In genomic region chr6:82863380-82863874, GRCm38 (mm10) we compare ENCODE assay signal across 10 mouse cellular contexts.
DNase-seq lines count a peak whose midpoint lies in the region; ATAC-seq and TF ChIP-seq lines count a peak whose summit lies in the region.
"Had no signal": no experiment of that assay in that cellular context is flagged by ENCODE, and none has a peak within 500 bp of the region (broad histone marks: within the 10 kb centered on the region; RNA-seq: fewer than 3 reads in every experiment).

No protein-coding gene starts in this region.

- H3K27ac ChIP-seq in heart, embryonic 11.5 days (ENCODE audit: low read depth, low read length): peak overlapping the region; percentile 64
- H3K27ac ChIP-seq in stomach, embryonic 16.5 days (ENCODE audit: low read length): peak overlapping the region; percentile 84
- H3K27ac ChIP-seq: embryonic facial prominence, embryonic 13.5 days; lung, embryonic 15.5 days had no signal

- H3K36me3 ChIP-seq in heart, embryonic 11.5 days (ENCODE audit: control insufficient read depth, insufficient read depth, low read length): no peaks in the 10 kb centered on the region
- no peaks in the 10 kb centered on the region for H3K36me3 ChIP-seq in stomach, embryonic 16.5 days (ENCODE audit: control insufficient read depth, insufficient read depth, low read length)
- H3K36me3 ChIP-seq: embryonic facial prominence, embryonic 13.5 days; lung, embryonic 15.5 days had no signal

- peaks cover 4% of the 10 kb centered on the region for H3K9me3 ChIP-seq in heart, embryonic 11.5 days (replicated peaks; ENCODE audit: control insufficient read depth, low read length)
- H3K9me3 ChIP-seq in stomach, embryonic 16.5 days (replicated peaks; ENCODE audit: control insufficient read depth, low read length): no peaks in the 10 kb centered on the region

- H3K4me3 ChIP-seq in heart, embryonic 11.5 days (ENCODE audit: low read depth, low read length): no peak overlapping the region
- H3K4me3 ChIP-seq in lung, adult 2 months (replicated peaks; ENCODE audit: extremely low read depth, low read depth, low read length): no peak overlapping the region
- H3K4me3 ChIP-seq in stomach, embryonic 16.5 days (replicated peaks; ENCODE audit: low read length): no peak overlapping the region
- H3K4me3 ChIP-seq: embryonic facial prominence, embryonic 13.5 days; lung, embryonic 15.5 days had no signal

- WGBS in heart, embryonic 11.5 days (ENCODE audit: insufficient replicate concordance): 58% methylated on average over 8 of the region's 8 CpGs
- 51% methylated on average over 8 of the region's 8 CpGs for WGBS in lung, adult 2 months
- 56% methylated on average over 8 of the region's 8 CpGs for WGBS in stomach, embryonic 16.5 days

- H3K27me3 ChIP-seq in heart, embryonic 11.5 days (ENCODE audit: control insufficient read depth, insufficient read depth, low read length): no peaks in the 10 kb centered on the region
- H3K27me3 ChIP-seq in stomach, embryonic 16.5 days (ENCODE audit: control insufficient read depth, insufficient read depth, low read length): no peaks in the 10 kb centered on the region
- H3K27me3 ChIP-seq: embryonic facial prominence, embryonic 13.5 days; lung, embryonic 15.5 days had no signal

- no peak for TF ChIP-seq POLR2A in lung, adult 2 months (IDR thresholded peaks at IDR 0.05; ENCODE audit: borderline replicate concordance, extremely low read depth, low read depth, low read length)

- no peak for ATAC-seq in heart, embryonic 11.5 days (replicated peaks; ENCODE audit: insufficient number of reproducible peaks, low FRiP score, low TSS enrichment)
- peak; percentile 91 for ATAC-seq in stomach, embryonic 16.5 days (ENCODE audit: insufficient read depth, low FRiP score)
- no peak for ATAC-seq in activated CD4-positive, CD25-positive, alpha-beta regulatory T cell, adult 4 months
- ATAC-seq in CD4-positive, CD25-positive, alpha-beta regulatory T cell, adult 4 months: no peak

- no peak overlapping the region for H3K4me2 ChIP-seq in heart, embryonic 11.5 days
- no peak overlapping the region for H3K4me2 ChIP-seq in stomach, embryonic 16.5 days (ENCODE audit: low read depth, low read length)
- H3K4me2 ChIP-seq: embryonic facial prominence, embryonic 13.5 days; lung, embryonic 15.5 days had no signal

- no peak for TF ChIP-seq CTCF in lung, adult 2 months (IDR thresholded peaks at IDR 0.05; ENCODE audit: insufficient read depth, low read length)

- H3K9ac ChIP-seq in heart, embryonic 11.5 days (ENCODE audit: low read depth, low read length): 0 out of 2 replicates have a peak overlapping the region, but pooled peaks have one; percentile 16
- peak overlapping the region; percentile 57 for H3K9ac ChIP-seq in stomach, embryonic 16.5 days (ENCODE audit: low read length)
- H3K9ac ChIP-seq: embryonic facial prominence, embryonic 13.5 days; lung, embryonic 15.5 days had no signal

- DNase-seq in MN1 (ENCODE audit: low spot score): peak; percentile 24
- peak; percentile 72 for DNase-seq in adrenal gland, postnatal 25 days
- DNase-seq in lung, adult 2 months: peak; percentile 43
- DNase-seq in cerebellum, postnatal 10 days: no peak

- peaks cover 20% of the 10 kb centered on the region for H3K4me1 ChIP-seq in heart, embryonic 11.5 days (ENCODE audit: control insufficient read depth, insufficient read depth, low read length)
- H3K4me1 ChIP-seq in lung, adult 2 months (ENCODE audit: control insufficient read depth, insufficient read depth, low read length): no peaks in the 10 kb centered on the region
- peaks cover 8% of the 10 kb centered on the region; the same call in 1 of the 2 replicates for H3K4me1 ChIP-seq in stomach, embryonic 16.5 days (ENCODE audit: control insufficient read depth, insufficient read depth, low read length)
- H3K4me1 ChIP-seq: lung, embryonic 15.5 days had no signal

Comparison
In these comparisons a context has a peak if more than half of its experiments do, and no peak if none do; other contexts are left out.
1. DNase-seq: peak in MN1 (single experiment), adrenal gland, postnatal 25 days (single experiment) and lung, adult 2 months (single experiment); none in cerebellum, postnatal 10 days (0 of 2).